Mouse (Mus musculus) CH12.LX (cell line): ENCODE data around the gene Olfr1351. TPM values are rescaled to one million over a fixed set of nuclear protein-coding genes. Genes with fewer than 3 reads are reported as not detected.
"Not testable (repeated sequence)": the region's sequence is repeated elsewhere in the genome, so short reads cannot be mapped to it uniquely, and the experiment has no call there.

Source experiments
- DNase-seq: peaks from one replicate; pipeline ENCODE4 v3.0.0-alpha.2; 2013; ENCODE audit errors: extremely low read depth
- H3K27ac ChIP-seq: 2 replicates; pipeline ENCODE4 v1.5.1; 2012; ENCODE audit warnings: low read depth, mild to moderate bottlenecking, control low read depth, moderate library complexity; ENCODE audit not compliant: insufficient read depth
- H3K27me3 ChIP-seq: replicated peaks from 2 replicates; pipeline ENCODE3; 2012; ENCODE audit warnings: inconsistent platforms
- H3K36me3 ChIP-seq, 2 experiments: replicated peaks in 1 of 2; 2 replicates each; pipeline versions ENCODE3 to v1.6.1; 2012; ENCODE audit warnings: inconsistent platforms in 1 of 2, low read length in 1 of 2, mild to moderate bottlenecking in 1 of 2, mixed read lengths in 1 of 2, moderate library complexity in 1 of 2; ENCODE audit not compliant: control insufficient read depth in 1 of 2, insufficient read depth in 1 of 2
- H3K4me1 ChIP-seq, 2 experiments: 2 replicates each; pipeline ENCODE4 v1.6.1; 2012; ENCODE audit warnings: inconsistent platforms in 1 of 2, moderate library complexity in 1 of 2; ENCODE audit not compliant: insufficient read depth in 2 of 2, control insufficient read depth in 1 of 2
- H3K4me2 ChIP-seq: 2 replicates; pipeline ENCODE4 v1.6.1; 2012; ENCODE audit warnings: low read depth, mild to moderate bottlenecking, control low read depth; ENCODE audit not compliant: poor library complexity, insufficient read depth, severe bottlenecking
- H3K4me3 ChIP-seq, 3 experiments: fragments of 150-350 bp in 1 of 3; sonication (generic) in 1 of 3; replicated peaks in 1 of 3; 2 replicates each; pipeline versions ENCODE3 to v1.5.1; 2011 to 2012; ENCODE audit warnings: low read depth in 2 of 3, low read length in 2 of 3, mild to moderate bottlenecking in 2 of 3, moderate library complexity in 2 of 3, control low read depth in 1 of 3, improper control_type of control experiment in 1 of 3, inconsistent platforms in 1 of 3, mixed read lengths in 1 of 3; ENCODE audit not compliant: poor library complexity in 1 of 3
- H3K79me2 ChIP-seq: replicated peaks from 2 replicates; pipeline ENCODE4 v1.6.1; 2012; ENCODE audit warnings: mild to moderate bottlenecking, moderate library complexity; ENCODE audit not compliant: control insufficient read depth, poor library complexity, insufficient read depth, severe bottlenecking; ENCODE audit errors: extremely low read depth
- H3K9ac ChIP-seq: 2 replicates; pipeline ENCODE4 v1.6.1; 2012; ENCODE audit warnings: low read depth, mild to moderate bottlenecking, control low read depth, moderate library complexity; ENCODE audit not compliant: insufficient read depth
- H3K9me3 ChIP-seq: replicated peaks from 2 replicates; pipeline ENCODE3; 2012; ENCODE audit warnings: low read length, inconsistent platforms, mixed read lengths
- CHD2 ChIP-seq: IDR thresholded peaks from 2 replicates; pipeline ENCODE4 v1.6.1; 2011; ENCODE audit warnings: low read length, improper control_type of control experiment
- ELF1 ChIP-seq: IDR thresholded peaks from 2 replicates; pipeline ENCODE4 v1.6.1; 2014; ENCODE audit warnings: low read depth, mild to moderate bottlenecking, inconsistent platforms, low read length, improper control_type of control experiment
- ETS1 ChIP-seq: conservative IDR thresholded peaks from 2 replicates; pipeline ENCODE4 v1.6.1; 2012; ENCODE audit warnings: low read depth, mild to moderate bottlenecking, inconsistent platforms, low read length, improper control_type of control experiment, moderate library complexity
- IRF4 ChIP-seq: IDR thresholded peaks from 2 replicates; pipeline ENCODE4 v1.6.1; 2014; ENCODE audit warnings: low read depth, mild to moderate bottlenecking, inconsistent platforms, low read length, improper control_type of control experiment
- JUND ChIP-seq: conservative IDR thresholded peaks from 2 replicates; pipeline ENCODE4 v1.6.1; 2011; ENCODE audit warnings: low read depth, low read length, improper control_type of control experiment
- MAZ ChIP-seq: IDR thresholded peaks from 2 replicates; pipeline ENCODE4 v1.6.1; 2012; ENCODE audit warnings: low read depth, mild to moderate bottlenecking, inconsistent platforms, low read length, improper control_type of control experiment, moderate library complexity
- MEF2A ChIP-seq: IDR thresholded peaks from 2 replicates; pipeline ENCODE4 v1.6.1; 2014; ENCODE audit warnings: low read depth, mild to moderate bottlenecking, inconsistent platforms, low read length, improper control_type of control experiment, borderline replicate concordance
- MXI1 ChIP-seq: IDR thresholded peaks from 2 replicates; pipeline ENCODE4 v1.6.1; 2011; ENCODE audit warnings: mild to moderate bottlenecking, low read depth, low read length, improper control_type of control experiment
- MYC ChIP-seq: IDR thresholded peaks from 2 replicates; pipeline ENCODE4 v1.6.1; 2011; ENCODE audit warnings: low read depth, mild to moderate bottlenecking, improper control_type of control experiment, low read length
- NELFE ChIP-seq: IDR thresholded peaks from 2 replicates; pipeline ENCODE4 v1.6.1; 2011; ENCODE audit warnings: low read depth, low read length, improper control_type of control experiment
- NRF1 ChIP-seq: IDR thresholded peaks from 2 replicates; pipeline ENCODE4 v1.6.1; 2014; ENCODE audit warnings: low read depth, mild to moderate bottlenecking, inconsistent platforms, low read length, improper control_type of control experiment, moderate library complexity
- PAX5 ChIP-seq: IDR thresholded peaks from 2 replicates; pipeline ENCODE4 v1.6.1; 2012; ENCODE audit warnings: low read length, inconsistent platforms, mixed read lengths
- POLR2A ChIP-seq: IDR thresholded peaks from 2 replicates; pipeline ENCODE4 v1.6.1; 2011; ENCODE audit warnings: low read depth, mild to moderate bottlenecking, improper control_type of control experiment, low read length
- RCOR1 ChIP-seq: conservative IDR thresholded peaks from 2 replicates; pipeline ENCODE4 v1.6.1; 2012; ENCODE audit warnings: low read depth, mild to moderate bottlenecking, inconsistent platforms, low read length, improper control_type of control experiment
- SIN3A ChIP-seq: IDR thresholded peaks from 2 replicates; pipeline ENCODE4 v1.6.1; 2012; ENCODE audit warnings: low read length, improper control_type of control experiment, inconsistent platforms
- SMC3 ChIP-seq: IDR thresholded peaks from 2 replicates; pipeline ENCODE4 v1.6.1; 2011; ENCODE audit warnings: low read depth, low read length, improper control_type of control experiment
- TBP ChIP-seq: conservative IDR thresholded peaks from 2 replicates; pipeline ENCODE4 v1.6.1; 2011; ENCODE audit warnings: low read depth, low read length, improper control_type of control experiment
- TCF12 ChIP-seq: IDR thresholded peaks from 2 replicates; pipeline ENCODE4 v1.6.1; 2014; ENCODE audit warnings: low read depth, mild to moderate bottlenecking, inconsistent platforms, low read length, improper control_type of control experiment
- UBTF ChIP-seq: IDR thresholded peaks from 2 replicates; pipeline ENCODE4 v1.6.1; 2012; ENCODE audit warnings: low read depth, mild to moderate bottlenecking, inconsistent platforms, low read length, improper control_type of control experiment, moderate library complexity
- USF1 ChIP-seq: IDR thresholded peaks from 2 replicates; pipeline ENCODE4 v1.6.1; 2014; ENCODE audit warnings: low read depth, mild to moderate bottlenecking, inconsistent platforms, low read length, improper control_type of control experiment
- USF2 ChIP-seq: conservative IDR thresholded peaks from 2 replicates; pipeline ENCODE4 v1.6.1; 2011; ENCODE audit warnings: low read depth, low read length, improper control_type of control experiment
- ZNF384 ChIP-seq: IDR thresholded peaks from 2 replicates; pipeline ENCODE4 v1.6.1; 2012; ENCODE audit warnings: low read depth, low read length, improper control_type of control experiment, inconsistent platforms
- dilution Hi-C: fragments of 300-500 bp; cut with MboI; formaldehyde crosslinking; loops from 2 replicates; pipeline ENCODE4 v1.14.3; 2020; ENCODE audit warnings: low sequenced_read_pairs; ENCODE audit not compliant: extremely low pct_unique_long_range_greater_than_20kb, extremely low pct_ligation_motif_present
- in situ Hi-C: fragments of 300-500 bp; cut with MboI; formaldehyde crosslinking; loops from 3 replicates; pipeline ENCODE4 v1.14.3; 2019; ENCODE audit warnings: low sequenced_read_pairs, low pct_ligation_motif_present, low pct_unique_long_range_greater_than_20kb, mixed read lengths
- polyA plus RNA-seq: library from polyadenylated mRNA; unstranded; fragments of >175 nt; gene quantifications from 2 replicates; pipeline ENCODE4 v1.2.1, GENCODE M21; 2012; ENCODE audit warnings: low read depth; ENCODE audit not compliant: insufficient read length
- total RNA-seq, 2 experiments: library from RNA; depleted of rRNA; stranded (reverse); fragments of 300-350 nt in 1 of 2; fragments of >200 nt in 1 of 2; gene quantifications; 2 replicates each; pipeline ENCODE4 v1.2.3; 2012 to 2014

Gene Olfr1351
- total RNA-seq (2012; rRNA removed) (not detected in 2 replicates), total RNA-seq (2014; rRNA removed) (not detected in 2 replicates), polyA plus RNA-seq (not detected in 2 replicates)

GRCm38 (mm10) chr10:79012172-79012571 is at the start of gene Olfr1351:
Gene Olfr1351 (plus strand): TSS chr10:79012472.
- no peaks in the 10 kb centered on the region for H3K36me3 ChIP-seq
- peaks cover 2% of the 10 kb centered on the region for H3K9me3 ChIP-seq
- H3K9ac ChIP-seq, result no peak within 1 kb of the TSS
- H3K4me3 ChIP-seq, result no peak within 1 kb of the TSS
- in situ Hi-C loops (no loop called here), dilution Hi-C loops (no loop called here)
- H3K4me1 ChIP-seq, result no peaks in the 10 kb centered on the region
- H3K27ac ChIP-seq, result no peak within 1 kb of the TSS
- no peaks in the 10 kb centered on the region for H3K79me2 ChIP-seq
- H3K27me3 ChIP-seq, result peaks cover 2% of the 10 kb centered on the region
- TF ChIP-seq NRF1 (no peak), MEF2A (no peak), POLR2A (no peak), IRF4 (no peak), JUND (no peak), CHD2 (no peak)
- H3K4me2 ChIP-seq, result no peak within 1 kb of the TSS
- no peak for DNase-seq

GRCm38 (mm10) chr10:78963009-78963408 is 49.3 kb upstream of the Olfr1351 start, which contains the start of gene Olfr1353:
Gene Olfr1353 (plus strand): TSS chr10:78963309.
- in situ Hi-C loops, H3K4me2 ChIP-seq, H3K9ac ChIP-seq, H3K27ac ChIP-seq, DNase-seq, H3K4me1 ChIP-seq, H3K79me2 ChIP-seq, dilution Hi-C loops, H3K9me3 ChIP-seq, H3K36me3 ChIP-seq, H3K27me3 ChIP-seq, H3K4me3 ChIP-seq: not testable (repeated sequence)

- no peak for DNase-seq
- H3K4me3 ChIP-seq, result no peak within 1 kb of the TSS
- H3K9ac ChIP-seq, result no peak within 1 kb of the TSS
- H3K9me3 ChIP-seq, result no peaks in the 10 kb centered on the region
- no peak within 1 kb of the TSS for H3K4me2 ChIP-seq
- no peaks in the 10 kb centered on the region for H3K36me3 ChIP-seq
- dilution Hi-C loops, result no loop called here
- H3K27ac ChIP-seq, result no peak within 1 kb of the TSS
- no peak for TF ChIP-seq NRF1
- TF ChIP-seq USF1, result no peak
- TF ChIP-seq NELFE, result no peak
- TF ChIP-seq TCF12, result no peak
- no peak for TF ChIP-seq IRF4
- TF ChIP-seq USF2, result no peak
- no peak for TF ChIP-seq MAZ
- no peak for TF ChIP-seq UBTF
- no peak for TF ChIP-seq TBP
- no peak for TF ChIP-seq MYC
- TF ChIP-seq RCOR1, result no peak
- no peak for TF ChIP-seq SIN3A
- TF ChIP-seq SMC3, result no peak
- no peak for TF ChIP-seq ZNF384
- TF ChIP-seq MEF2A, result no peak
- TF ChIP-seq JUND, result no peak
- no peak for TF ChIP-seq MXI1
- no peak for TF ChIP-seq ETS1
- no peak for TF ChIP-seq ELF1
- TF ChIP-seq PAX5, result no peak
- H3K4me1 ChIP-seq, result no peaks in the 10 kb centered on the region
- peaks cover 8% of the 10 kb centered on the region for H3K27me3 ChIP-seq
- in situ Hi-C loops, result no loop called here
- no peaks in the 10 kb centered on the region for H3K79me2 ChIP-seq
Measured at GRCm38 (mm10) chr10:78980750-78981149, 31.5 kb upstream of the Olfr1351 start, which contains the start of gene Olfr1352. Gene Olfr1352 (plus strand): TSS chr10:78981050.
